Mouse (Mus musculus) spleen, postnatal 36 days (tissue): ENCODE data around the gene Zbp1.

Source experiments
- DNase-seq, 2 experiments: peaks; one replicate each; pipeline ENCODE4 v3.0.0; 2022; ENCODE audit warnings: low spot score in 2 of 2, mixed read lengths in 1 of 2

Zbp1 gene

DNA sequence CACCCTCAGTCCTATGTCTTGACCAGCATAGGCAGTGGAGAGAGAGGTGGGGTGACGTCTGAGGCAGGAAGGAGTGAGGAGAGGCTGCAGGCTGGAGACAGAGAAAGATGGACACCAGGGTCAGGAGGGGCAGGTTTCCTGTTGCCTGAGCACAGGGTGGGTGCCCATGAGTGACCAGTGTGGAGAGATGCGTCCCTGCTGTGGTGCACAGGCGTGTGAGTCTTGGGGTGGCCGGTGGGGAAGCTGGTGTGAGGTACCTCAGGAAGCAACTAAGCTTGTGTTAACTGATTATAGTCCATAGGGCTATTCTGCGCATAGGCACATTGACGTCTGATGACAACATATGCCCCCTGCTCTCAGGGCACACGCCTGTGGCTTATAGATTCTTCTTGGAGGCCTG is 39.7 kb downstream of the Zbp1 start:
- no peak for DNase-seq

DNA sequence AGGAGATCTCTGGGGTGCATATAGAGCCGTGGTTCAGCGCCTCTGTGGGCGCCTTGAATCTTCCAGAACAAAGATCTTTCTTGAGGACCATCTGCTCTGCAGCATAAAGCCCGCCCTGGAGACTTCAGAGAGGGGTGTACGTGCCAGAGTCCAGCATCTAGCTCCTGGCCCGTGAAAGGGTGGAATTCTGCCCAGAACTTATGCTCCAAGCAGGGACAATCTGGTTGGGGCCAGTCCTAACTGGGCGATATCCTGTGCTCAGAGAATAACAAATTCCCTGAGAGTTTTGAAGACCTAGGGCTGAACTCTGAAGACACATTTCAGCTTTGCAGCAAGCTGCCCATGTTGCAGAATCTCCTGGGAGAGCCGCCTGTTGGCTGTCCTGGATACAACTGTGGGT is 40.8 kb downstream of the Zbp1 start:
- no peak for DNase-seq

DNA sequence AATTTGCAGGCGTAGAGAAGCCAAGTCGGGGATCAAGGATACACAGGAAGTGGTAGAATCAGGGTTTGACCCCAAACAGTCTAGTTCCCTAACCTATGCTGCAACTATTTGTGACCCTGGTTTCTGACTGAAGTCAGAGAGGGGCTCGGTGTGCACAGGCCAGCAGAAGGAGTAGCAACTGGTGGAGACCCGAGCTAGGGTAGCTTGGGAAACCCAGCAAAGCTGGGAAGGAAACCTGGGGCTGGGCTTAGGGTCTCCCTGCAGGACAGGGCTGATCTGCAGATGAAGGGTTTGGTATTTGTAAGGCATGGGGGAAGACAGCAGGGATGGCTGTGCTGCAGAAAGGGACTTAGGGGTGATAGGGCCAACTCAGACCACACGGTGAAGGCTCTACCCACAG is 41.2 kb downstream of the Zbp1 start:
- DNase-seq: no peak

DNA sequence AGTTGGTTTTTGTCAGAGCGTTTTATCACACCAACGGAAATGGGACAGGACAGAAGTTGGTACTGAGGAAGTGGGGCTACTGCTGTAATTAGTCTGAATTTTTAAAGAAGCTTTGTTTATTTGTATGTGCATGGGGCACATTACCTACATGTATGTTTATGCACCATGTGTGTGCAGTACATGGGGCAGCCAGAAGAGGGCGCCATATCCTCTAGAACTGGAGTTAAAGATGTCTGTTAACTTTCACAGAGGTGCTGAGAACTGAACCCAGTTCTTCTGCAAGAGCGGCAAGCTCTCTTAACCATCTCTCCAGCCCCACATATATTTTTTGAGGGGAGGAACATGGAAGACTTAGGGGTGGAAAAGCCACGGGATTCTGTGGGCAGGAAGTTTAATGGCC is 43.0 kb downstream of the Zbp1 start:
- peak in 1 of 2 experiments; percentile 0 for DNase-seq

DNA sequence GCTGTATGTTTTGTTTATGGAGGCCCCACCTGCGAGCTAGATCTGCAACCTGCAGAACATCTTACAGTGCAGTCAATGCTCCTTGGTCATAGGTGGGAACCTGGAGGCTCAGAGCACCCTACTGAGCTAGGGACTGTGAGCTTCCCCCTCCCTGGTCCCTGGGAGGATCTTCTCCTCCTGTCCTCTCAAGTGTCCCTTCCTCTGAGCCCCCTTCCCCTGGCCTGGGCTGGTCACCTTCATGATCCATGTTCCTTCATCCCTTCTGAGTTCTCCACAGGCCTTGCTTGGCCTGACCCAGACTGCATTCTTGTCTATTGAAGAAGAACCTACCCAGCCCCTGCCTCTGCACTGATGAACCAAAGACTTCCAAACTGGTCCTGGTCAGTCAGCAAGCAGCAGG is 44.2 kb downstream of the Zbp1 start:
- no peak for DNase-seq

DNA sequence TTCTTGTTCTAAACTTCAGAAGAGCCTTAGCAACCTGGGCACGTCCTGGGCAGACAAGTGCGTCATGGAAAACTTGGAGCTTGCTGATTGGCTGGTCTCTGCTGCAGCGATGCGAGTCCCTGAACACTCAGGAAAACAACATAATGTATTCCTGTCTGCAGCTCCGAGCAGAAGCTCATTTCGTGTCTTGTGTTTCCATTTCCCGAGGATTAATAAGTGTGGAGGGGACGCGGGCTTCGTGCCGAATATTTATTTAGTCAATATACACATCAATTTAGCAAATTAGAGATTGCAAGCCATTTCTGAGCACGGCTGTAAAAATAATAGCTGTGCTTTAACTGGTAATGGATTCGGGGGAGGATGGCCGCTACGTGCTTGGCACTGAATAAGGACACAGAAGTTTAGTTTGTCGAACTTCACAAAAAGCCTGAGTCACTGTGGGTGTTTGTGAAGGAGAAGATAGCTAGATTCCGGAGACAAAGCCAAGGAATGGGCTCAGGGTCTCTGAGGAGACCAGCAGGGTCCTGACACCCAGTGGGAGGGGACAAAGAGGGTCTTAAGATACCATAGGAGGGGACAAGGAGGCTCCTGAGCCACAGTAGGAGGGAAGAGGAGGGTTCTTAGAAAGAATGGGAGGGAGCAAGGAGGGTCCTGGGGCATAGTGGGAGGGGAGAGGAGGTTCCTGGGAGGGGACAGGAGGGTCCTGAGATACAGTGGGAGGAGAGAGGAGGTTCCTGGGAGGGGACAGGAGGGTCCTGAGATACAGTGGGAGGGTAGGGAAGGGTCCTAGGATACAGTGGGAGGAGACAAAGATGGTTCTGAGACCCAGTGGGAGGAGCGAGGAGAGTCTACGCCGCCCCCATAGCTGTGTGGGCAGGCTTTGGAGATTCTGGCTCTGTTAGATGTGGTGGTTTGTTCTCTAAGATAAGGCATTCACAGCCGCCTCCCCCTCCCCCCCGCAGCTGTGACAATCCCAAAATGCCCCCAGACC is 44.9 kb downstream of the Zbp1 start:
- DNase-seq: no peak

DNA sequence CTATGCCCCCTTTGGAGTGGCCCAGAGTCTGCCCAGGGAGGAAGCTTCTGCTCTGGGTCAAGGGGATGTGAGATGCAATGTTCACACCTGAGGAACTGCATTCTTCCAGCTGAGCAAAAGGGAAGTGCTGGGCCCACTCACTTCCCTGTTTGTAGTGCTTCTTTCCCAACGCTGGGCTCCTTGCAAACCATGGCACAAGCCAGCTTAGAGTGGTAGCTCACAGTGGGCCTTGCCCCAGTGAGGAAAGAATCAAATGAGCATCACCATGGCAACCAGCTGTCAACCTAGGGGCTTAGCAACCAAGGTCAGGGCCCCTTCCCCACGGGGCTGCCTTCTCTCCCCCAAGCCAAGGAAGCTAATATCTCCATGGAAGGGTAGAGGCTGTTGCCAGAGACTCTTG is 45.7 kb downstream of the Zbp1 start:
- DNase-seq: peak in 1 of 2 experiments; percentile 32

DNA sequence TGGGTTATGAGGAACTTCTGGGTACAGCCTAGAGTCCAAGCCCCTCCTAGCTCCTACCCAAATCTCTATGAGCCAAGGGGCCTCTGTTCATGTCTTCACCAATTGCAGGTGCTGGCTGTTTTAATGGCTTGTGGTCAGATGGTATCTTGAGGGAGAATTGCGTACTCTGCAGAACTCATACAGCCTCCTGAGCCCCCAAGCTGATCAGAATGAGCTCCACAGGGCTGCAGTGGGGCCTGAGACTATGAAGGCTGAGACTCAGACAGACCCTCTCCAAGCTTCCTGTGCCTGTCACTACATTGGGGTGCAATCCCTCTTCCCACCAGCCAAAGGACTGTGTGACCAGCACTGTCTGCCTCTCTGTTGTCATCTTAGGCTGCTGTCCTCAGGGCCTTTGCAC is 46.3 kb downstream of the Zbp1 start:
- DNase-seq: no peak

DNA sequence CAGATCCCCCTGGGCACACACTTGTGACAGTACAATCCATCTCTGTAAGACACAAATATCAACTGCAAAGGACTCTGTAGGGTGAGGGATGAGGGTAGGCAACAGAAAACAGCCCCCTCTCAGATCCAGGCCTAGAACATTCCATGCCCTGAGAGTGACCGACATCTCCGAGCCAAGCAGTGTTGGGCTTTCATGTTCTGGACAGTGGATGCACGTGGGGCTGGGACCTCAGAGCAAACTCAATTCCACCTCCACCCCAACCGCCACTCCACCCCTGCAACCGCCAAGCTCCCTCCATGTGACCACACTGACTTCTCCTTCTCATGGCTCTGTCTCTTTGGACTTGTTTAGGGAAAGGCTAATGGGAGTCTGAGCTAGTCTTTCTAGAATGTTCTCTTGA is 46.8 kb downstream of the Zbp1 start:
- no peak for DNase-seq

DNA sequence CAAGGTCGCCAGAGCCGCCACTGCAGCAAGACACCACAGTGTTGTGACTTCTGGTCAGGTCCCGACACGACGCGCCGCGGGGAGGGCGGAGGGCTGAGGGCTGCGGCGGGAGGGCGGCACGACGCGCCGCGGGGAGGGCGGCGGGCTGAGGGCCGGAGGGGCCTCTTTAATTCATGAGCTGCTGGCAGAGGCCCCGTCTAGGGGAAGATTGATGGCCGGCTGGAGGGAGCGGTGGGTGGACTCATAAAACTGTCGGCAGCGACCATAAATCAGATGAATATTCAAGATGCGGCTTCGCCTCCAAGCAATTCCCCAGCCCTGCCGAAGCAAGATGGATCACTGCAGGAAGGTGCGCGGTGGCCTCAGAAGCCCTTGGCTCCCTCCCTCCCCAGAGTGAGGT is 47.3 kb downstream of the Zbp1 start:
- no peak for DNase-seq

DNA sequence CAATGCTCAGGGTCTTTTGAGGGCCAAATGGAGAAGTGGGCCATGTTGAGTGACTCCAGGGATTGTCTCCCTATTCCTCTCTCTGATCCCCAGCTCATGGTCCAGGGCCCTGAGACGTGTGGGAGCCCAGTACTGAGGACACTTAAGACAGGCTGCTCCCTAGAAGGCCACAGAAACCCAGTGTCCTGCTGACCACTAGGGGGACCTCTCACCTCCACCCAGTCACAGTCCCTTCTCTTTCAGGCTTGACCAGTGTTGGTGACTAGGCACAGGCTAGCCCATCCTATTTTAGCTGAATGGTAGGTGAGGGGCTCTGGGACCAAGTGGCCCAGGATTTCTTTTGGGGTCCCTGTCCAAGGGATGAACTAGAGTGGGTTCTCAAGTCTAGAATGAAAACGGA is 48.0 kb downstream of the Zbp1 start:
- DNase-seq: no peak

DNA sequence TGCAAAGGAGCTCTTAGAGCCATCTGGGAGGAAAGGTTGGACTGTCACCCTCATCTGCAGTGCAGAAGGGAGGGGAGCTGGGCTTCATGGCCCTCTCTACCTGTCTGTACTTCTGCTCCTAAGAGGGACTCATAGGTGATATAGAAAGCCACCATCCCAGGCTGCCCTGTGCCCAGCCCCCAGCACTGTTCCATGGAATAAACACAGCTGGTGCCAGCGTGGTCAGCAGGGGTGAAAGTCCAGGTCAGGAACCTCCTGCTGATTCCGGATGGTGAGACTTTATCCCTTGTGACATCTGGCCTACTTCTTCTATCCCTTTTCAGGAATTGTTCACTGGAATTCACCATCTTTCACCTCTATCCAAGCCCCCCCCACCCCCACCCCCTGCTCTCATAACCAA is 48.6 kb downstream of the Zbp1 start:
- no peak for DNase-seq

DNA sequence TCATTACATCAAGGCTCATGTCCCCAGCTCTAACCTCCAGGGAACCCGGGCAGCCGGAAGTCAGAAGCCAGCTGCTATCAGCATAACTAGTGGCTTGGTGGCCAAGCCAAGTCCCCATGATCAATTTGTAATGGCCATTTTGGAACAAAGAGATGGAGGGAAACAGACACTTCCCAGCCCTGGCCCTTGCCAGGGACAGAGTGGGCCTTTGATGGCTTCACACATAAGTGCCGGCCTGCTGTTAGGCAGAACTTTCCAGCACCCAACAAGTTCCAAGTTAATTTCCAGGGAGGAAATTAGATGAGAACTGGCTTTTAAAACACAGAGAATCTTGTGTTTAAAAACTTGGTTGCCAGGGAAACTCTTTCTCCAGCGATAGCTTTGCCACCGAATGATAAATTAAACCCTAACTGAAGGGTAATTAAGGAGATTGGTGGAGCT is 50.3 kb downstream of the Zbp1 start:
- DNase-seq: no peak

DNA sequence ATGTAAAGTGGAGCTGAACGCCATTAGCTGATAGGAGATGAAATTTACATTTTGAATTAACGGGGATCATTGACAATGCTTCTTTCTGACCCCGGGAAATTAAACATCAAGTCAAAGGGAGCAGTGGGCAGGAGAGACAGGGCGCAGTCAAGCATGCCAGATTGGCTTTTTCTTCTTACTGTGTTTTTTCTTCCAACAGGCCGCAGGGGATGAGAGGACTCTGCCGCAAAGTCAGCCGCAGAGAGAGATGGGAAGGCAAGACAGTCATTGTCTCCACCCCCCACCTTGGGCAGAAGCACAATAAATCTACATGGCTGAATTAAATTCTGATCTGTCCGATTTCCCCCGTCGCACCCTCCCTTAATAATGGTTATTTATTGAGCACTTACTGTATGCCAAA is 53.4 kb downstream of the Zbp1 start:
- DNase-seq: no peak

DNA sequence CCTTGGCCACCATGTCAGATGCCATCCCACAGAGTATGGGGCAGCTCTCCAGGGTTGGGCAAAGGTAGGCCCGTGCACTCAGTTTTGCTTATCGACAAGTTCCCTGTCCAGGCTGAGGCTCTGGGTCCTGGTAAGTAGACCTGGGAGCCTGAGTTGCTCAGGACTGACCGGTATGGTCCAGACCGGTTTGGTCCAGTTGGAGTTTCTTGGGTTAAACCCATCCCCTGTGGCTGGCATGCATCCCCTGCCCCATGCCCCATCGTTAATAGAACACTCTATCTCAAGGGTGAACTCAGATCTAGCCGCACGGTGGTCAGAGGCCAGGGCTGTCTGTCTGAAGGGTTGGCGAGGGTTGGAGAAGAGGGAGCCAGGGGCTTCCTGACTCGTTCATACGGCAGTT is 53.8 kb downstream of the Zbp1 start:
- DNase-seq: no peak

DNA sequence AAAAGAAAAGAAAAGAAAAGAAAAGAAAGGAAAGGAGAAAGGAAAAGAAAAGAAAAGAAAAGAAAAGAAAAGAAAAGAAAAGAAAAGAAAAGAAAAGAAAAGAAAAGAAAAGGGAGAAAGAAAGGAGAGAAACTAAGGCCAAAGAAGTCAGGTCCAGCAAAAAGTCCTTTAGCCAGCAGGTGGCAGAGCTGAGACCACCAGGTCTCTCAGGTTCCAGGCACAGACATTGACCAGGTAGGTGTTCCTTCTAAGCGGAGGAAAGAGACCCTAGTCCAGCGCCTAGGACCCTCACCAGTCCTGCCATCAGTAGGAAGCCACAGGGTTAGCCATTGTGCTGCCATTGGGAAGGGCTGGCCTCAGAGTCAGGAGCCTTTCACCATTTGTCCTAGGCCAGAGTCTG is 54.4 kb downstream of the Zbp1 start:
- no peak for DNase-seq

DNA sequence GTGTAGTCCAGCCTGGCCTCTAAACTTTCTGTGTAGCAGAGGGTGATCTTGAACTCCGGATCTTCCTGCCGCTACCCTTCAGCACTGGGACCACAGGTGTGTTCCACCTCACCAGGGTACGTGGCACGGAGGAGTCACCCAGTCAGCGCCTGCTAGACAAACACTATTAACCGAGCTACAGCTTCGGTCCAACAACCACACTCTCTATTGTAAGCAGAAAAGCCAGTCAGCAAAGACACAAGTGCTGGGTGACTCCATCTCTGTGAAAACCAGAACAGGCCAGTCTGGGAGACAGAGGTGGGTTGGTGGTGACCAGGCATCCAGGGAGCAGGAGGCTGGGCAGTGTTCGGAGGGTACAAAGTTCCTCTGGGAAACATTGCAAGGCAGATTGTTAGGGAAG is 55.3 kb downstream of the Zbp1 start:
- DNase-seq: no peak

DNA sequence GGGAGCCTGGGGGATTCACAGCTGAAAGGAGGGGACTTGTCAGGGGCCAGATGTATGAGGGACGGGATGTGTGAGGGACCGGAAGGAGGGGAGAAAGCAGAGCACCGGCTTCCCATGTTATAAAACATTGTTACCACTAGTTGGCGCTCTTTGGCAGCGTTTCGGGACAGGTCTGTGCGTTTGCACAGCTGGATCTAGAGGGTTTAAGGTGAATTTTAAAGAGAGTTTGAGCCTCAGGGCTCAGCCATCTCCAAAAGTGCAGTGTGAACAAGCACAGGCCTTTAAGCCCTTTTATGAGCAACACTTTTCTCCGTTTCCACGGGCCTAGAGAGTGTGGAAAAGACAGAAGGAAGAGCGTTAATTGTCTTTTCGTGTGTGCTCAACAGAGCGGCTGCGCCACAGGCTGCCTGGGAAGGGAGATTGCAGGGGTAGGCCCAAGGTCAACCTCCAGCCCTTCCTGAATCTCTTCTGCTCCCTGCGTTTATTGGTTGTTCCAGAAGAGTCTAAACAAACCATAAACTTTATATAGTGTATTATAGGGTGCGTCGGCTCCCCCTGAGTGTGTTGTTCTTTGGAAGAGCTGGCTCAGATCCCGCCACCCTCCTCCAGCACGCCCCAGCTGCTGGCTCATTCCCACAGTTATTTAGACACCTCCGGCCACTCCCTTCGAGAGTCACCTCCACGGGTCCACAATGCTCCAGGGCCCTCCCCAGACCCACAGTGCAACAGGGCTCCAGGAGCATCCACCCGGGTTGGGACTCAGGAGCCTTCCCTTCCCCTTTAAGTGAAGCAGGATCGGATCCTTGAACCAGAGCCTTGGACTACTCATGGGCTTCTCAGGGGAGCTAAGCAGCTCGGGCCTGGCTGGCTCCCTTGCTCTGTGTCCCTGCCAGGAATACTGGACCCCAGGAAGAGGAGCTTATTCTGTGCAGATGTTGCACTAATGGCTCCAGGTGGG is 59.1 kb downstream of the Zbp1 start:
- DNase-seq: peak; percentile 40 to 47

DNA sequence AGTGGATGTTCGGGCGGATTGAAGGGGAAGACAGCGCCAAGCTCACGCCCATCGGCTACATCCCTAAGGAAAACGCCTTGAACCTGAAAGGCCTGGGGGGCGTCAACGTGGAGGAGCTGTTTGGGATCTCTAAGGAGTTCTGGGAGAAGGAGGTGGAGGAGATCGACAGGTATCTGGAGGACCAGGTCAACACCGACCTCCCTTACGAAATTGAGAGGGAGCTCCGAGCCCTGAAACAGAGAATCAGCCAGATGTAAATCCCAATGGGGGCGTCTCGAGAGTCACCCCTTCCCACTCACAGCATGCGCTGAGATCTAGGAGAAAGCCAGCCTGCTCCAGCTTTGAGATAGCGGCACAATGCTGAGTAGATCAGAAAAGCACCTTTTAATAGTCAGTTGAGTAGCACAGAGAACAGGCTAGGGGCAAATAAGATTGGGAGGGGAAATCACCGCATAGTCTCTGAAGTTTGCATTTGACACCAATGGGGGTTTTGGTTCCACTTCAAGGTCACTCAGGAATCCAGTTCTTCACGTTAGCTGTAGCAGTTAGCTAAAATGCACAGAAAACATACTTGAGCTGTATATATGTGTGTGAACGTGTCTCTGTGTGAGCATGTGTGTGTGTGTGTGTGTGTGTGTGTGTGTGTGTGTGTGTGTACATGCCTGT is 60.2 kb downstream of the Zbp1 start:
- DNase-seq: no peak

DNA sequence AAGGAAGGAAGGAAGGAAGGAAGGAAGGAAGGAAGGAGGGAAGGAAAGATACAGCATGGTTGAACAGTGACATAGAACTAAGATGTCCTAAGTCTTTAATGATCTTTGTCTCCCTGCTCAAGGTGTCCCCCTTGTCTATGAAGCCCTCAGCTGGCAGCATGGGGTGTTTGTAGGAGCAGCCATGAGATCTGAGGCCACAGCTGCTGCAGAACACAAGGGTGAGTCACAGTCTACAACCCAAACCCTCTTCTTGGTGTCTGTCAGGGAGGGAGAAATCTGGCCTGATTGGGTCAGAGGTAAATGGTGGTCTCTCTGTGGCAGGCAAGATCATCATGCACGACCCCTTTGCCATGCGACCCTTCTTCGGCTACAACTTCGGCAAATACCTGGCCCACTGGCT is 60.9 kb downstream of the Zbp1 start:
- no peak for DNase-seq

DNA sequence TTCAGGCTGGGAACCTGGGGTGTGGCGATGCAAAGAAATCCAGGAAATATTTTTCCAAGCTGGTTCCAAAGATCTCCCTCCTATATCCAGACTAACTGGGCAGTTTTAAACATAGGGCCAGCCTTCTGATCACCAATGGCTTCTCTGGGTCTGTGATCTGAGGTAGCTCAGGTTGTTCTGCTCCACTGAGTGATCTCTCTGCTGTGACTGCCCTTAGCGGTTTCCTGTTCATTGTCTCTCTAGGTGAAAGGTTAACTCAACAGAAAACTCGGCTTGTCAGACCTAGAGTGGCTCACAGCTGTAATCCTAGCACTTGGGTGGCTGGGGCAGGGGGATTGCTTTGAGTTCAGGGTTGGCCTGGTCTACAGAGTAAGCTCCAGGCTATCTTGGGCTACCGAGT is 61.3 kb downstream of the Zbp1 start:
- DNase-seq: no peak

DNA sequence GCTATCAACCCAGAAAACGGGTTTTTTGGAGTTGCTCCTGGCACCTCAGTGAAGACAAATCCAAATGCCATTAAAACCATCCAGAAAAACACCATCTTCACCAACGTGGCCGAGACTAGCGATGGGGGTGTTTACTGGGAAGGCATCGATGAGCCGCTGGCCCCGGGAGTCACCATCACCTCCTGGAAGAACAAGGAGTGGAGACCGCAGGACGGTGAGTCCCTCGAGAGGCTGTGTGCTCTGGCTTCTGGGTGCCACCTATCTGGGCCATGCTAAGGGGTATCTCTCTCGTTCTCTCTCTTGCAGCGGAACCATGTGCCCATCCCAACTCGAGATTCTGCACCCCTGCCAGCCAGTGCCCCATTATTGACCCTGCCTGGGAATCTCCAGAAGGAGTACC is 61.8 kb downstream of the Zbp1 start:
- no peak for DNase-seq
